Mouse (Mus musculus): Measurements from ENCODE around the gene Procr. TPM values are rescaled to one million over a fixed set of nuclear protein-coding genes. Genes with fewer than 3 reads are reported as not detected.
"Not testable (repeated sequence)": the region's sequence is repeated elsewhere in the genome, so short reads cannot be mapped to it uniquely, and the experiment has no call there.

Procr gene
- polyA plus RNA-seq, 1 experiment from 2014 or later = 4.1 TPM

GRCm38 (mm10) chr2:155728742-155729141 lies 22.2 kb upstream of the Procr start:
- peaks cover 15% of the 10 kb centered on the region for H3K4me1 ChIP-seq (replicated peaks)
- peak overlapping the region; percentile 88 for H3K4me3 ChIP-seq
- peaks cover 19% of the 10 kb centered on the region; the same call in 1 of the 2 replicates for H3K36me3 ChIP-seq
- H3K27me3 ChIP-seq = no peaks in the 10 kb centered on the region
- 5% methylated on average over 15 of the region's 15 CpGs for WGBS
- H3K9ac ChIP-seq = peak overlapping the region; percentile 81
- ATAC-seq (ENCODE audit: low FRiP score, low read depth) = peak; percentile 57
- peak overlapping the region; percentile 69 for H3K27ac ChIP-seq (replicated peaks)
- H3K9me3 ChIP-seq = no peaks in the 10 kb centered on the region
- peak overlapping the region; percentile 84 for H3K4me2 ChIP-seq

GRCm38 (mm10) chr2:155729158-155729645 lies 21.7 kb upstream of the Procr start, which contains the start of gene Edem2:
TSS of gene Edem2 (minus strand) at chr2:155729475.
- WGBS = under 1% methylated on average over 33 of the region's 33 CpGs
- Histone ChIP-seq H3K4me2 (peak within 1 kb of the TSS; percentile 84), H3K27me3 (no peaks in the 10 kb centered on the region), H3K27ac (replicated peaks) (peak within 1 kb of the TSS; percentile 69), H3K9me3 (no peaks in the 10 kb centered on the region), H3K4me1 (replicated peaks) (peaks cover 15% of the 10 kb centered on the region), H3K4me3 (peak within 1 kb of the TSS; percentile 88), H3K9ac (peak within 1 kb of the TSS; percentile 81), H3K36me3 (peaks cover 15% of the 10 kb centered on the region; the same call in 1 of the 2 replicates)
- ATAC-seq (ENCODE audit: low FRiP score, low read depth) = peak; percentile 96

- 81% methylated on average over 5 of the region's 5 CpGs for WGBS
Measured at GRCm38 (mm10) chr2:155735080-155735479, 15.8 kb upstream of the Procr start.

GRCm38 (mm10) chr2:155735766-155736165 lies 15.2 kb upstream of the Procr start, which contains the start of gene Gm17581:
TSS of gene Gm17581 (minus strand) at chr2:155735866.
- not testable (repeated sequence) for H3K9me3 ChIP-seq; H3K36me3 ChIP-seq; H3K4me1 ChIP-seq (replicated peaks); H3K4me3 ChIP-seq; H3K27me3 ChIP-seq; ATAC-seq (ENCODE audit: low FRiP score, low read depth); H3K4me2 ChIP-seq; H3K27ac ChIP-seq (replicated peaks); H3K9ac ChIP-seq
- WGBS = 88% methylated on average over 5 of the region's 5 CpGs

More at GRCm38 (mm10) chr2:155735080-155735479, 15.8 kb upstream of the Procr start:
- Histone ChIP-seq H3K27me3 (no peaks in the 10 kb centered on the region), H3K27ac (replicated peaks) (no peak overlapping the region), H3K9me3 (no peaks in the 10 kb centered on the region), H3K36me3 (no peaks in the 10 kb centered on the region), H3K4me3 (no peak overlapping the region), H3K4me1 (replicated peaks) (no peaks in the 10 kb centered on the region), H3K9ac (no peak overlapping the region), H3K4me2 (no peak overlapping the region)
- ATAC-seq (ENCODE audit: low FRiP score, low read depth) = no peak

- Histone ChIP-seq H3K27ac (replicated peaks) (no peak overlapping the region), H3K9me3 (no peaks in the 10 kb centered on the region), H3K4me2 (no peak overlapping the region), H3K36me3 (no peaks in the 10 kb centered on the region), H3K27me3 (no peaks in the 10 kb centered on the region), H3K9ac (no peak overlapping the region), H3K4me3 (no peak overlapping the region), H3K4me1 (replicated peaks) (no peaks in the 10 kb centered on the region)
- 85% methylated on average over 6 of the region's 6 CpGs for WGBS
- ATAC-seq (ENCODE audit: low FRiP score, low read depth) = no peak
Measured at GRCm38 (mm10) chr2:155736936-155737335, 14.0 kb upstream of the Procr start.

- no peak overlapping the region for H3K4me3 ChIP-seq
- no peaks in the 10 kb centered on the region for H3K4me1 ChIP-seq (replicated peaks)
- no peak overlapping the region for H3K9ac ChIP-seq
- no peaks in the 10 kb centered on the region for H3K9me3 ChIP-seq
- WGBS = 64% methylated on average over 9 of the region's 9 CpGs
- ATAC-seq (ENCODE audit: low FRiP score, low read depth) = no peak
- H3K27ac ChIP-seq (replicated peaks) = no peak overlapping the region
- H3K27me3 ChIP-seq = no peaks in the 10 kb centered on the region
- H3K36me3 ChIP-seq = no peaks in the 10 kb centered on the region
- H3K4me2 ChIP-seq = no peak overlapping the region
Measured at GRCm38 (mm10) chr2:155737803-155738202, 13.1 kb upstream of the Procr start.

GRCm38 (mm10) chr2:155742211-155742610 lies 8.7 kb upstream of the Procr start:
- no peak overlapping the region for H3K9ac ChIP-seq
- H3K4me1 ChIP-seq (replicated peaks) = no peaks in the 10 kb centered on the region
- H3K4me2 ChIP-seq = no peak overlapping the region
- no peaks in the 10 kb centered on the region for H3K36me3 ChIP-seq
- no peaks in the 10 kb centered on the region for H3K9me3 ChIP-seq
- 84% methylated on average over 11 of the region's 11 CpGs for WGBS
- no peaks in the 10 kb centered on the region for H3K27me3 ChIP-seq
- no peak overlapping the region for H3K27ac ChIP-seq (replicated peaks)
- no peak overlapping the region for H3K4me3 ChIP-seq
- ATAC-seq (ENCODE audit: low FRiP score, low read depth) = no peak

GRCm38 (mm10) chr2:155742931-155743337 lies 8.0 kb upstream of the Procr start:
- H3K9ac ChIP-seq = no peak overlapping the region
- no peaks in the 10 kb centered on the region for H3K27me3 ChIP-seq
- no peaks in the 10 kb centered on the region for H3K9me3 ChIP-seq
- H3K36me3 ChIP-seq = no peaks in the 10 kb centered on the region
- no peak overlapping the region for H3K4me2 ChIP-seq
- no peaks in the 10 kb centered on the region for H3K4me1 ChIP-seq (replicated peaks)
- no peak for ATAC-seq (ENCODE audit: low FRiP score, low read depth)
- WGBS = 74% methylated on average over 12 of the region's 12 CpGs
- no peak overlapping the region for H3K27ac ChIP-seq (replicated peaks)
- no peak overlapping the region for H3K4me3 ChIP-seq

GRCm38 (mm10) chr2:155743351-155743750 lies 7.6 kb upstream of the Procr start:
- no peaks in the 10 kb centered on the region for H3K9me3 ChIP-seq
- H3K9ac ChIP-seq = no peak overlapping the region
- no peak overlapping the region for H3K27ac ChIP-seq (replicated peaks)
- no peaks in the 10 kb centered on the region for H3K36me3 ChIP-seq
- no peak overlapping the region for H3K4me3 ChIP-seq
- no peak overlapping the region for H3K4me2 ChIP-seq
- ATAC-seq (ENCODE audit: low FRiP score, low read depth) = no peak
- no peaks in the 10 kb centered on the region for H3K4me1 ChIP-seq (replicated peaks)
- no peaks in the 10 kb centered on the region for H3K27me3 ChIP-seq
- 88% methylated on average over 9 of the region's 9 CpGs for WGBS

GRCm38 (mm10) chr2:155745487-155745886 lies 5.4 kb upstream of the Procr start:
- Histone ChIP-seq H3K9me3 (no peaks in the 10 kb centered on the region), H3K9ac (no peak overlapping the region), H3K4me3 (no peak overlapping the region), H3K4me2 (no peak overlapping the region), H3K36me3 (no peaks in the 10 kb centered on the region), H3K27ac (replicated peaks) (no peak overlapping the region), H3K27me3 (no peaks in the 10 kb centered on the region), H3K4me1 (replicated peaks) (no peaks in the 10 kb centered on the region)
- ATAC-seq (ENCODE audit: low FRiP score, low read depth) = no peak
- WGBS = 58% methylated on average over 3 of the region's 3 CpGs

GRCm38 (mm10) chr2:155749394-155749793 lies 1.5 kb upstream of the Procr start:
- Histone ChIP-seq H3K4me3 (no peak overlapping the region), H3K36me3 (no peaks in the 10 kb centered on the region), H3K27me3 (peaks cover 7% of the 10 kb centered on the region; the same call in 1 of the 2 replicates), H3K27ac (replicated peaks) (no peak overlapping the region), H3K4me1 (replicated peaks) (peaks cover 6% of the 10 kb centered on the region; the same call in 1 of the 2 replicates), H3K4me2 (no peak overlapping the region), H3K9ac (no peak overlapping the region), H3K9me3 (no peaks in the 10 kb centered on the region)
- ATAC-seq (ENCODE audit: low FRiP score, low read depth) = no peak
- WGBS = 91% methylated on average over 4 of the region's 4 CpGs

GRCm38 (mm10) chr2:155755746-155756145 lies 4.8 kb downstream of the Procr start:
- 0% methylated on average over 1 of the region's 1 CpGs for WGBS
- peaks cover 5% of the 10 kb centered on the region; the same call in 1 of the 2 replicates for H3K27me3 ChIP-seq
- peaks cover 6% of the 10 kb centered on the region; the same call in 1 of the 2 replicates for H3K4me1 ChIP-seq (replicated peaks)
- no peak overlapping the region for H3K9ac ChIP-seq
- H3K4me2 ChIP-seq = no peak overlapping the region
- ATAC-seq (ENCODE audit: low FRiP score, low read depth) = no peak
- H3K36me3 ChIP-seq = no peaks in the 10 kb centered on the region
- H3K27ac ChIP-seq (replicated peaks) = no peak overlapping the region
- no peaks in the 10 kb centered on the region for H3K9me3 ChIP-seq
- no peak overlapping the region for H3K4me3 ChIP-seq
